Mouse (Mus musculus): Measurements from ENCODE around the gene Auts2. TPM values are rescaled to one million over a fixed set of nuclear protein-coding genes. Genes with fewer than 3 reads are reported as not detected.
A peak's percentile ranks its signal among the peaks of the same experiment; 100 is the strongest.

Auts2 gene
- total RNA-seq, 1 experiment: 9.9 TPM

DNA sequence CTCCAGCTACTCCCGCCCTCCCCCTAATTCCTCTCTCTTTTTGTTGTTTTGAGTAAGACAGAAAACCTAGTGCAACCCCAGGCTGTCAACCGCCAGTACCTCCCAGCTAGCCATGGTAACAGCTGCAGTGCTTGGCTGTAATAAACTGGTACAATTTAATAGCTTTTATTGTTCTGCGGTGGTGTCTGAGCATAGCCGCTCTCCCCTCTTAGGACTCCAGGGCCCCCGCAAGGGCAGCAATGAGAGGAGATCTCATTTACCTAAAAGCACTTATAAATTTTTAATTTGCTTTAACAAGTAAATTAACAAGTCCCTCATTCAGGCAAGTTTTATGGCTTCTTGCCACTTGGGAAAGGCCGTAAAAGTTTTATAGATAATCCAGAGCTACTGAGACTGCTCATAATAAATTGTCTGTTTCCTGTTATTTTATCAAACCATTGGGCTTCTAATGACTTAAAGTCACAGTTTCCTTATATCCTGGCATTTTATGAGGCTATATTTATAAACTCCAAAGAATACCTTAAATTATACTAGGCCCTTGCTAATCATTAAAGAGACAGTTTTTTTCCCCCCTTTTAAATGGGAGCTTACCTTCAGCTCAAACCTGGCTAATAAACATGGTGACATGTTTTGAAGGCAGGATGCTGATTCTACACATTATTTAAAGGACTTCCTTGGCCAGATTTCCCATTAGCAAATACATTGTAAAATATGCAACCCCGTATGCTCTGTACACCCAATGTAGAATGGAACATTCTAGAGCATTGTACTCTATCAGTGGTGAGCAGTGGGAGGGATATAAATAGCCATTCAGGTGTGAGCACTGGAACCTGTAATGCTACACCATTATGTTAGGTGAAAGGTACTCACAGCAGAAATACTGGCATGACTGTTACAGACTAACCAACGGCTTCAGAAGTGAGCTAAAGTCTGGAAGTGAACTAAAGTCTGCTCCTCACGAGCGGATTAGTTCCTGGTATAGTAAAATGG lies 475.1 kb downstream of the Auts2 start:
- H3K4me3 ChIP-seq (ENCODE audit: insufficient read depth in 1 of 2, low read depth in 1 of 2, low read length in 2 of 2, poor library complexity in 1 of 2, severe bottlenecking in 1 of 2): no peak overlapping the region
- H3K9me3 ChIP-seq (ENCODE audit: control insufficient read depth, insufficient read depth, low read depth, low read length): no peaks in the 10 kb centered on the region
- no peaks in the 10 kb centered on the region for H3K4me1 ChIP-seq (ENCODE audit: control insufficient read depth in 2 of 2, insufficient read depth in 2 of 2, low read length in 2 of 2, poor library complexity in 1 of 2)
- no peak overlapping the region for H3K9ac ChIP-seq (ENCODE audit: insufficient read depth, low read depth, low read length, poor library complexity, severe bottlenecking)
- no peak overlapping the region for H3K27ac ChIP-seq (ENCODE audit: insufficient read depth, low read depth, low read length, poor library complexity, severe bottlenecking)
- TF ChIP-seq ZNF384 (IDR thresholded peaks at IDR 0.05; ENCODE audit: low read depth, low read length) (no peak), HCFC1 (IDR thresholded peaks at IDR 0.05; ENCODE audit: borderline replicate concordance, insufficient read depth, low read length) (no peak), MAFK (IDR thresholded peaks at IDR 0.05; ENCODE audit: insufficient read depth, low read depth, low read length) (no peak), ZC3H11A (IDR thresholded peaks at IDR 0.05; ENCODE audit: borderline replicate concordance, low read depth, low read length) (no peak), CHD2 (IDR thresholded peaks at IDR 0.05; ENCODE audit: low read depth, low read length) (no peak)
- H3K36me3 ChIP-seq (ENCODE audit: control insufficient read depth, insufficient read depth, low read length, poor library complexity, severe bottlenecking): no peaks in the 10 kb centered on the region
- no peak for DNase-seq (ENCODE audit: low read depth, low spot score)
- in situ Hi-C loops (cut with MboI; ENCODE audit: low sequenced_read_pairs in 2 of 2, unreplicated experiment in 2 of 2): no loop called here

DNA sequence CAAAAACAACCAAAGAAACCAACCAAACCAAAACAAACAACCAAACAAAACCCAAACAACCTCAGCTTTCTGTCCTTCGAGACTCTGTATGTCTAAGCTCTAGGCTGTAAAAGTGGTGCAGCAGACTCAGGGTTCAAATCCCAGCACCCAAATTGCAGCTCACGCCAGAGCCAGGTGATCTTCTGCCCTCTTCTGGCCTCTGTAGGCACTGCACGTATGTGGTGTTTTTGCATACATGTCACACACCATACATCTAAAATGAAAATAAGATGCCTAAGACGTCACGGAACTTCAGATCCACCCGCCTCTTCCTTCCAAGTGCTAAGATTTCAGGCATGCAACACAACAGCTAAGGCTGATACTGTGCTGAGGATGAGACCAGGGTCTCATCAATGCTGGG lies 483.0 kb downstream of the Auts2 start:
- H3K4me1 ChIP-seq (ENCODE audit: control insufficient read depth in 2 of 2, insufficient read depth in 2 of 2, low read length in 2 of 2, poor library complexity in 1 of 2): no peaks in the 10 kb centered on the region
- no peak for TF ChIP-seq ZNF384 (IDR thresholded peaks at IDR 0.05; ENCODE audit: low read depth, low read length)
- TF ChIP-seq MAFK (IDR thresholded peaks at IDR 0.05; ENCODE audit: insufficient read depth, low read depth, low read length): no peak
- no peak for TF ChIP-seq ZC3H11A (IDR thresholded peaks at IDR 0.05; ENCODE audit: borderline replicate concordance, low read depth, low read length)
- no peak for TF ChIP-seq HCFC1 (IDR thresholded peaks at IDR 0.05; ENCODE audit: borderline replicate concordance, insufficient read depth, low read length)
- TF ChIP-seq CHD2 (IDR thresholded peaks at IDR 0.05; ENCODE audit: low read depth, low read length): no peak
- H3K9ac ChIP-seq (ENCODE audit: insufficient read depth, low read depth, low read length, poor library complexity, severe bottlenecking): no peak overlapping the region
- no peaks in the 10 kb centered on the region for H3K36me3 ChIP-seq (ENCODE audit: control insufficient read depth, insufficient read depth, low read length, poor library complexity, severe bottlenecking)
- no peaks in the 10 kb centered on the region for H3K9me3 ChIP-seq (ENCODE audit: control insufficient read depth, insufficient read depth, low read depth, low read length)
- no peak overlapping the region for H3K27ac ChIP-seq (ENCODE audit: insufficient read depth, low read depth, low read length, poor library complexity, severe bottlenecking)
- H3K4me3 ChIP-seq (ENCODE audit: insufficient read depth in 1 of 2, low read depth in 1 of 2, low read length in 2 of 2, poor library complexity in 1 of 2, severe bottlenecking in 1 of 2): no peak overlapping the region
- peak; percentile 27 for DNase-seq (ENCODE audit: low read depth, low spot score)
- in situ Hi-C loops (cut with MboI; ENCODE audit: low sequenced_read_pairs in 2 of 2, unreplicated experiment in 2 of 2): no loop called here

GRCm38 (mm10) chr5:132052637-132053036 lies 490.5 kb downstream of the Auts2 start:
- Histone ChIP-seq H3K4me3 (ENCODE audit: insufficient read depth in 1 of 2, low read depth in 1 of 2, low read length in 2 of 2, poor library complexity in 1 of 2, severe bottlenecking in 1 of 2) (no peak overlapping the region), H3K4me1 (ENCODE audit: control insufficient read depth in 2 of 2, insufficient read depth in 2 of 2, low read length in 2 of 2, poor library complexity in 1 of 2) (no peaks in the 10 kb centered on the region), H3K9ac (ENCODE audit: insufficient read depth, low read depth, low read length, poor library complexity, severe bottlenecking) (no peak overlapping the region), H3K27ac (ENCODE audit: insufficient read depth, low read depth, low read length, poor library complexity, severe bottlenecking) (no peak overlapping the region), H3K9me3 (ENCODE audit: control insufficient read depth, insufficient read depth, low read depth, low read length) (no peaks in the 10 kb centered on the region), H3K36me3 (ENCODE audit: control insufficient read depth, insufficient read depth, low read length, poor library complexity, severe bottlenecking) (no peaks in the 10 kb centered on the region)
- in situ Hi-C loops (cut with MboI; ENCODE audit: low sequenced_read_pairs in 2 of 2, unreplicated experiment in 2 of 2): no loop called here
- DNase-seq (ENCODE audit: low read depth, low spot score): no peak
- no peak for TF ChIP-seq HCFC1 (IDR thresholded peaks at IDR 0.05; ENCODE audit: borderline replicate concordance, insufficient read depth, low read length)
- TF ChIP-seq ZC3H11A (IDR thresholded peaks at IDR 0.05; ENCODE audit: borderline replicate concordance, low read depth, low read length): no peak
- no peak for TF ChIP-seq MAFK (IDR thresholded peaks at IDR 0.05; ENCODE audit: insufficient read depth, low read depth, low read length)
- TF ChIP-seq ZNF384 (IDR thresholded peaks at IDR 0.05; ENCODE audit: low read depth, low read length): no peak
- TF ChIP-seq CHD2 (IDR thresholded peaks at IDR 0.05; ENCODE audit: low read depth, low read length): no peak

GRCm38 (mm10) chr5:132039584-132039983 lies 503.6 kb downstream of the Auts2 start:
- in situ Hi-C loops (cut with MboI; ENCODE audit: low sequenced_read_pairs in 2 of 2, unreplicated experiment in 2 of 2): no loop called here
- H3K36me3 ChIP-seq (ENCODE audit: control insufficient read depth, insufficient read depth, low read length, poor library complexity, severe bottlenecking): no peaks in the 10 kb centered on the region
- no peak for DNase-seq (ENCODE audit: low read depth, low spot score)

More at GRCm38 (mm10) chr5:132039584-132039983, 503.6 kb downstream of the Auts2 start:
- H3K9ac ChIP-seq (ENCODE audit: insufficient read depth, low read depth, low read length, poor library complexity, severe bottlenecking): no peak overlapping the region
- TF ChIP-seq CHD2 (IDR thresholded peaks at IDR 0.05; ENCODE audit: low read depth, low read length): no peak
- TF ChIP-seq HCFC1 (IDR thresholded peaks at IDR 0.05; ENCODE audit: borderline replicate concordance, insufficient read depth, low read length): no peak
- no peak for TF ChIP-seq MAFK (IDR thresholded peaks at IDR 0.05; ENCODE audit: insufficient read depth, low read depth, low read length)
- TF ChIP-seq ZNF384 (IDR thresholded peaks at IDR 0.05; ENCODE audit: low read depth, low read length): no peak
- TF ChIP-seq ZC3H11A (IDR thresholded peaks at IDR 0.05; ENCODE audit: borderline replicate concordance, low read depth, low read length): no peak
- no peak overlapping the region for H3K27ac ChIP-seq (ENCODE audit: insufficient read depth, low read depth, low read length, poor library complexity, severe bottlenecking)
- no peaks in the 10 kb centered on the region for H3K4me1 ChIP-seq (ENCODE audit: control insufficient read depth in 2 of 2, insufficient read depth in 2 of 2, low read length in 2 of 2, poor library complexity in 1 of 2)
- H3K9me3 ChIP-seq (ENCODE audit: control insufficient read depth, insufficient read depth, low read depth, low read length): no peaks in the 10 kb centered on the region
- no peak overlapping the region for H3K4me3 ChIP-seq (ENCODE audit: insufficient read depth in 1 of 2, low read depth in 1 of 2, low read length in 2 of 2, poor library complexity in 1 of 2, severe bottlenecking in 1 of 2)
